In genomic region chr4:63542209-63542608, GRCm38 (mm10) we compare ENCODE assay signal across 18 mouse cellular contexts. TPM values are rescaled to one million over a fixed set of nuclear protein-coding genes. Genes with fewer than 3 reads are reported as not detected.
A peak's percentile ranks its signal among the peaks of the same experiment; 100 is the strongest.
DNase-seq lines count a peak whose midpoint lies in the region; ATAC-seq lines count a peak whose summit lies in the region.
"Had no signal": no experiment of that assay in that cellular context is flagged by ENCODE, and none has a peak within 500 bp of the region (broad histone marks: within the 10 kb centered on the region; RNA-seq: fewer than 3 reads in every experiment).

No protein-coding gene starts in this region.

- WGBS in forebrain, embryonic 16.5 days, result 86% methylated on average over 2 of the region's 2 CpGs

- H3K4me2 ChIP-seq in forebrain, embryonic 16.5 days (ENCODE audit: low read length), result no peak overlapping the region
- H3K4me2 ChIP-seq: limb, embryonic 13.5 days had no signal

- H3K27ac ChIP-seq in forebrain, embryonic 16.5 days (ENCODE audit: low read length), result no peak overlapping the region
- H3K27ac ChIP-seq: left cerebral cortex, adult 2 months; limb, embryonic 13.5 days; stomach, postnatal 0 days had no signal

- H3K9ac ChIP-seq in forebrain, embryonic 16.5 days (replicated peaks; ENCODE audit: low read depth, low read length), result no peak overlapping the region
- H3K9ac ChIP-seq: limb, embryonic 13.5 days; liver, postnatal 0 days had no signal

- H3K9me3 ChIP-seq in forebrain, embryonic 16.5 days (ENCODE audit: control insufficient read depth, low read length), result no peaks in the 10 kb centered on the region
- H3K9me3 ChIP-seq: limb, embryonic 13.5 days had no signal

- H3K27me3 ChIP-seq in forebrain, embryonic 16.5 days (replicated peaks; ENCODE audit: control insufficient read depth, insufficient read depth, low read length), result no peaks in the 10 kb centered on the region
- H3K27me3 ChIP-seq: limb, embryonic 13.5 days had no signal

- peaks cover 23% of the 10 kb centered on the region for H3K4me1 ChIP-seq in forebrain, embryonic 16.5 days (replicated peaks; ENCODE audit: control insufficient read depth, insufficient read depth, low read length)

- H3K4me3 ChIP-seq in forebrain, embryonic 16.5 days (replicated peaks; ENCODE audit: low read length), result no peak overlapping the region
- H3K4me3 ChIP-seq: left cerebral cortex, adult 2 months; limb, embryonic 13.5 days had no signal

- no peaks in the 10 kb centered on the region for H3K36me3 ChIP-seq in forebrain, embryonic 16.5 days (ENCODE audit: control insufficient read depth, insufficient read depth)
- H3K36me3 ChIP-seq: limb, embryonic 13.5 days had no signal

- DNase-seq in cerebellum, postnatal 14 days, result peak; percentile 26 to 45
- DNase-seq in cerebellum, postnatal 4 days (ENCODE audit: low spot score in 2 of 2), result no peak
- DNase-seq in MN1 (ENCODE audit: low spot score), result peak; percentile 63
- peak; percentile 76 for DNase-seq in heart, adult 8-10 months (ENCODE audit: low spot score)
- peak; percentile 56 to 67 for DNase-seq in heart, postnatal 14 days
- DNase-seq in frontal cortex, adult 2 months (ENCODE audit: extremely low spot score in 1 of 2, low spot score in 1 of 2), result no peak
- no peak for DNase-seq in frontal cortex, postnatal 25 days (ENCODE audit: low spot score in 2 of 2)
- DNase-seq: adrenal gland, postnatal 36 days; B cell, adult 2 months; embryo, embryonic 11 days; liver, postnatal 0 days; spleen, adult 18-20 months; thymus, postnatal 4 days had no signal

- intact Hi-C loops in heart, postnatal 14 days (cut with DNase I), result loop anchor here (5.0 kb wide), 1 partner anchor 45 kb away; the partner anchor contains the start of gene Whrn

- no peak for ATAC-seq in forebrain, embryonic 16.5 days
- ATAC-seq: hindbrain, embryonic 16.5 days; liver, postnatal 0 days had no signal

RNA-seq across cellular contexts. Expression of gene Atp6v1g1, which starts 2.4 kb away (rescaled TPM):
- total RNA-seq in heart, adult 8-10 months (2022), result 100 to 1,000 TPM; 146 to 168 (median 149) TPM
- 100 to 1,000 TPM; 149 to 156 TPM for total RNA-seq in heart, postnatal 14 days (2021)
- polyA plus RNA-seq in forebrain, embryonic 16.5 days (2015; fragmentation: Nextera tagmentation; extraction: Ambion mirVana), result 427 and 436 TPM in 2 replicates
- 133 and 138 TPM in 2 replicates for polyA plus RNA-seq in frontal cortex, adult 2 months (2012; rRNA removed)

RNA-seq across cellular contexts. Expression of gene Tmem268, which starts 16.4 kb away (rescaled TPM):
- total RNA-seq in heart, adult 8-10 months (2022), result 10 to 100 TPM in 3 of 4 experiments, 1 to 10 TPM in 1; 8.0 to 16.2 (median 12.7) TPM
- 1 to 10 TPM; 6.8 to 9.5 TPM for total RNA-seq in heart, postnatal 14 days (2021)
- polyA plus RNA-seq in forebrain, embryonic 16.5 days (2015; fragmentation: Nextera tagmentation; extraction: Ambion mirVana), result 4.8 and 6.0 TPM in 2 replicates
- 10.3 and 11.6 TPM in 2 replicates for polyA plus RNA-seq in frontal cortex, adult 2 months (2012; rRNA removed)

RNA-seq across cellular contexts. Expression of gene Whrn, which starts 46.4 kb away (rescaled TPM):
- total RNA-seq in heart, adult 8-10 months (2022), result 10 to 100 TPM; 18.5 to 38.1 (median 20.6) TPM
- total RNA-seq in heart, postnatal 14 days (2021), result 10 to 100 TPM; 23.9 to 26.2 TPM
- 5.1 and 6.4 TPM in 2 replicates for polyA plus RNA-seq in forebrain, embryonic 16.5 days (2015; fragmentation: Nextera tagmentation; extraction: Ambion mirVana)
- 38.7 and 44.1 TPM in 2 replicates for polyA plus RNA-seq in frontal cortex, adult 2 months (2012; rRNA removed)

Comparison
In these comparisons a context has a peak if more than half of its experiments do, and no peak if none do; other contexts are left out.
1. DNase-seq: peak in cerebellum, postnatal 14 days (2 of 2), MN1 (single experiment), heart, adult 8-10 months (single experiment) and heart, postnatal 14 days (2 of 2); none in cerebellum, postnatal 4 days (0 of 2), frontal cortex, adult 2 months (0 of 2) and frontal cortex, postnatal 25 days (0 of 2).